Mouse (Mus musculus) hindbrain, embryonic 16.5 days (tissue): Measurements from ENCODE around the gene Ift122. TPM values are rescaled to one million over a fixed set of nuclear protein-coding genes. Genes with fewer than 3 reads are reported as not detected.

Experiments
- ATAC-seq: fragments of 200-750 bp; cut with Nextera tagmentation; 2 replicates; pipeline ENCODE4 v1.8.0; 2017; ENCODE audit warnings: moderate TSS enrichment, moderate library complexity
- H3K27ac ChIP-seq: fragments of 300-500 bp; sonication (generic); 2 replicates; pipeline ENCODE4 v1.5.1; 2014; ENCODE audit warnings: low read depth, mild to moderate bottlenecking, control low read depth, low read length, moderate library complexity
- H3K27me3 ChIP-seq: fragments of 300-500 bp; sonication (generic); replicated peaks from 2 replicates; pipeline ENCODE4 v1.6.1; 2014; ENCODE audit warnings: low read length; ENCODE audit not compliant: control insufficient read depth, insufficient read depth
- H3K36me3 ChIP-seq: fragments of 300-500 bp; sonication (generic); 2 replicates; pipeline ENCODE4 v1.6.1; 2014; ENCODE audit warnings: mild to moderate bottlenecking, low read length, moderate library complexity, mixed read lengths; ENCODE audit not compliant: control insufficient read depth, insufficient read depth
- H3K4me1 ChIP-seq: fragments of 300-500 bp; sonication (generic); 2 replicates; pipeline ENCODE4 v1.6.1; 2014; ENCODE audit warnings: low read depth, low read length; ENCODE audit not compliant: control insufficient read depth, insufficient read depth
- H3K4me2 ChIP-seq: fragments of 300-500 bp; sonication (generic); 2 replicates; pipeline ENCODE4 v1.6.1; 2014; ENCODE audit warnings: mild to moderate bottlenecking, low read length, control low read depth, moderate library complexity
- H3K4me3 ChIP-seq: fragments of 300-500 bp; sonication (generic); 2 replicates; pipeline ENCODE4 v1.5.1; 2014; ENCODE audit warnings: mild to moderate bottlenecking, low read length, control low read depth, moderate library complexity
- H3K9ac ChIP-seq: fragments of 300-500 bp; sonication (generic); 2 replicates; pipeline ENCODE4 v1.6.1; 2014; ENCODE audit warnings: low read depth, mild to moderate bottlenecking, control low read depth, low read length, moderate library complexity
- H3K9me3 ChIP-seq: fragments of 300-500 bp; sonication (generic); 2 replicates; pipeline ENCODE4 v1.6.1; 2014; ENCODE audit warnings: mild to moderate bottlenecking, low read length, moderate library complexity; ENCODE audit not compliant: control insufficient read depth
- whole genome bisulfite sequencing: fragments of 180-500 bp; shearing (Covaris S2); extraction: QIAGEN DNeasy Blood & Tissue Kit; methylation state at CpG from one replicate; pipeline ENCODE4 v1.1.7; 2014; 5-methylcytosine and 5-hydroxymethylcytosine counted together
- polyA plus RNA-seq: library from polyadenylated mRNA; unstranded; fragments of >200 nt; fragmentation: Nextera tagmentation; extraction: Ambion mirVana; gene quantifications from 2 replicates; pipeline ENCODE4 v1.2.1, GENCODE M21; 2015

Ift122 gene
- polyA plus RNA-seq, result 31.4 and 33.0 TPM in 2 replicates

DNA sequence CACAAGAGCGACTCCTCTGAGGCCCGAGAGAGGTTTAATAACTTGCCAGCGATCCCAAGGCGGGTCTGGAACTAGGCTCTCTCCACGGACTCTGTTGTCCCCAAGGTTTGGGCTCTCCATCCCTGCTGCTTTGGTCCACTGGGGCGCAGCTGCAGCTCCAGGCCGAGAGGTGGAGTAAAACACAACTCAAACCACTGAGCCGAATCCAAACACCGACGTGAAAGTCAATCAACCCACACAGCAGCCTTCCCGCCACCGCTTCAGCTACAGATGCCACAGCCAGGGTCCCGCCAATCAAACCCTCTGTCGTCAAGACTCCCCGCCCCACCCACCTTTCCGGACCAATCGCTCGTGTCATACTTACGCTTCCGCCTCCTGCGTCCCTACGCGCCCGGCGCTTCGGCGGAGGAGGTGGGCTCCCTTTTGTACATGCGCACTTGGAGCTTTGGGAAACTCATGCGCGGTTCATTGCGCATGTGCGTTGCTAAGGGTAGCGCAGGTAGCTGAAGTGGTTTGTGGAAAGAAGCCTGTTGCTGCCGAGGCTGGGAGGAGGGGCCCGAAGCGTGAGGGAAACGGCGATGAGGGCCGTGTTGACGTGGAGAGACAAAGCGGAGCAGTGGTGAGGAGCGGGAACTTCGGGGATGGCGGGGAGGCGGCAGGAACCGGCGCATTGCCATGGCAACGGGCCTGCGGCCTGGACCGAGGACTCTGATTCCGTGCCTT lies at the start of gene Ift122, which contains the start of gene Mbd4:
Ift122 (plus strand) TSS at position 380 of the 723 bp plus-strand sequence.
Mbd4 (minus strand) TSS at position 281 of the 723 bp plus-strand sequence.
- peak within 1 kb of the TSS; percentile 67 for H3K9ac ChIP-seq
- peaks cover 9% of the 10 kb centered on the region for H3K4me1 ChIP-seq
- no peaks in the 10 kb centered on the region for H3K9me3 ChIP-seq
- H3K27ac ChIP-seq, result peak within 1 kb of the TSS; percentile 77
- under 1% methylated on average over 51 of the region's 51 CpGs for WGBS
- H3K36me3 ChIP-seq, result peaks cover under 1% of the 10 kb centered on the region; the same call in 1 of the 2 replicates
- peak within 1 kb of the TSS; percentile 59 for H3K4me3 ChIP-seq
- peak within 1 kb of the TSS; percentile 87 for H3K4me2 ChIP-seq
- ATAC-seq, result peak; percentile 99
- no peaks in the 10 kb centered on the region for H3K27me3 ChIP-seq

DNA sequence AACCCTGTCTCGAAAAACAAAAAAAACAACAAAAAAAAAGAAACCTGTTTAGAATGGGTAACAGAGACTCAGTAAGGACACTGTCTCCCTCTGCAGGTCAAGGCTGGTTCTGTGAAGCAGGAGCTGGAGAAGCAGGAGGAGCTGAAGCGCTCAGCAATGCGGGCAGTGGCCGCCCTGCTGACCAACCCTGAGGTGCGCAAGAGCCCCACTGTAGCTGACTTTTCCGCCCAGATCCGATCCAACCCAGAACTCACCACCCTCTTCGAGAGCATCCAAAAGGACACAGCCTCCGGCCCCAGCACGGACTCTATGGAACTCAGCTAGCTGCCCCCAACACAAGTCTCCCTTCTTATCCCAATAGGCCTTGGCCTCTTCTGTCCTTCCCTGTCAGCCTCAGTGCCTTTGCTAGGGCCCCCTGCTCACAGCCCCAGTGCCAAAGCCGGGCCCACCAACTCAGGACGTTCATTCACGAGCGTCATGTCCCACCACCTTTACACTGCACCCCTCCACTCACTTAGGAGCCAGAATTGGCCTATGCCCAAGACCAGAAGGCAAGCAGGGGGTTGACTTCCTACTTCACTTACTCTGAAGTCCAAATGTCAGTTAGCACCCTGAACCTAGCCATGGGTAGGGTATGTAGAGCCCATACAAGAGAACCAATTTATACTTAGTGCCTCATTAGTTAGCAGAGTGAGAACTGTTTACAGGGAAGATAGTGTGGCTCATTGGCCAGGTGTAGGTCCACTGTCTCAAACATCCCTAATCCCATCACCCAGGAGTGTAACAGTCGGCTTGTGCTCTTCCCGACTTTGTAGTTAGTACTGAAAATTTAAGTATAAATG lies 49.5 kb upstream of the Ift122 start:
- H3K36me3 ChIP-seq, result peaks cover 35% of the 10 kb centered on the region
- 35% methylated on average over 16 of the region's 16 CpGs for WGBS
- peaks cover 16% of the 10 kb centered on the region for H3K4me1 ChIP-seq
- no peak overlapping the region for H3K9ac ChIP-seq
- H3K4me2 ChIP-seq, result no peak overlapping the region
- no peaks in the 10 kb centered on the region for H3K9me3 ChIP-seq
- H3K27me3 ChIP-seq, result no peaks in the 10 kb centered on the region
- peak; percentile 24; the same call in 1 of the 2 replicates for ATAC-seq
- no peak overlapping the region for H3K4me3 ChIP-seq
- no peak overlapping the region for H3K27ac ChIP-seq

DNA sequence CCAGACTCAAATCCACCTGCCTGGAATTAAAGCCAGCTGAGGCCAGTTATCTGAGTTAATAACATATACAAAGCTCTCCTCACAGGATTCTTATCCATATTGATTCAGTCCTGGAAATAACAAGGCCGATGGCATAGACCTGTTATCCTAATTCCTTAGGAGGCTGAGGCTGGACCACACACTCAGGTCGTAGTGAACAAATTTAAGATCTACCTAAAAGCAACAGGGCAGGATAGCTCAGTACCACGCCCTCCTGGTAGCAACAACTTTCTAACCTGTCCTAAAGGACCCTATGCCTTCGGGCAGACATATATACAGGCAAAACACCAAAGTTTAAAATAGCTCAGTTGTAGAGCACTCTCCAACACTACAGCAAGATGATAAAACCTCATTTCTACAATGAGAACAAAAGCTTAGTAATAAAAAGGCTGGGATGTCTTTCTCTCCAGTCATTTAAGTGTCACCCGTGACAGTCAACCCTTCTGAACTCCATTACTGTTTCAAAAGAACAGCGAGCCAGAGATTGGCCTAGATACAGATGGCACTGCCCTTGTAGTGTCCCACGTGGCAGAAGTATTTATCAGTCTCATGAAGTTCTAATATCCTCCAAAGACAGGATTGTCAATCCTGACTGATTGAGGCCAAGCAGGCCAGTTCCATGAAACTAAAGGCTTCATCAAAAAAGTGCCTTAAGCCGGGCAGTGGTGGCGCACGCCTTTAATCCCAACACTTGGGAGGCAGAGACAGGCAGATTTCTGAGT lies 48.7 kb upstream of the Ift122 start:
- H3K27ac ChIP-seq, result no peak overlapping the region
- H3K9ac ChIP-seq, result no peak overlapping the region
- peaks cover 16% of the 10 kb centered on the region for H3K4me1 ChIP-seq
- H3K36me3 ChIP-seq, result peaks cover 29% of the 10 kb centered on the region
- no peak overlapping the region for H3K4me3 ChIP-seq
- ATAC-seq, result no peak
- 68% methylated on average over 10 of the region's 10 CpGs for WGBS
- H3K27me3 ChIP-seq, result no peaks in the 10 kb centered on the region
- no peak overlapping the region for H3K4me2 ChIP-seq
- H3K9me3 ChIP-seq, result no peaks in the 10 kb centered on the region

DNA sequence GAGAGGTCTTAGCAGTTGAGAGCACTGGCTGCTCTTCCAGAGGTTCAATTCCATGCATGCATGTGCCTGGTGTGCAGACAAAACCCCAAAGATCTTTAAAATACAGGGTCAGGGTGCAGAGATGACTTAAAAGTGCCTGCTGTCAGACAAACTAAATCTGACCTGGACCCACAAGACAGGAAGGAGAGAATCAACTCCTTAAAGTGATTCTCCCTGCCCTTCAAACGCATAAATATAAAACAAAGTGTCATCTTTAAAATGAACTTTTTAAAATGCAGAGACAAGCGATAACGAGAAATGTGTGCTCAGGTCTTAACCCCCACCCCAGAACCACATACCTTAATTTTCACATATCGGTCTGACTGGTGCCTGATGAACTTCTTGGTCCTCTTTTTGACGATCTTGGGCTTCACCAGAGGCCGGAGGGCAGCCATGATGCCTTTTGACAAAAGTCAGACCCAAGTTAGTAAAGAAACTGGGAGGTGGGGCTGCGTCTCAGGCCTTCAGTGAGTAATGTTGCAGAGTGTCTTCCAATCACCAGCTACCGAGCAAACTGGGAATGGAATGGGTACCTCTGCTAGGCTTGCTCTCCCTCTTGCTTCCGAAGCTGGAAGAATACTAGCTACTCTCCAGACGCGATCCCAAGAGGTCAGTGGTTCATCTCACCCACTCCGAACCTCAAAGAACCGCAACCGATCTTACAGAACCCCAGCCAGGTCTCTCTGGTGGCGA lies 45.6 kb upstream of the Ift122 start:
- peak overlapping the region; percentile 96 for H3K27ac ChIP-seq
- H3K9ac ChIP-seq, result peak overlapping the region; percentile 89
- H3K4me2 ChIP-seq, result peak overlapping the region; percentile 75
- 6% methylated on average over 15 of the region's 15 CpGs for WGBS
- no peak for ATAC-seq
- no peaks in the 10 kb centered on the region for H3K27me3 ChIP-seq
- H3K36me3 ChIP-seq, result peaks cover 18% of the 10 kb centered on the region
- H3K4me3 ChIP-seq, result peak overlapping the region; percentile 85
- no peaks in the 10 kb centered on the region for H3K9me3 ChIP-seq
- H3K4me1 ChIP-seq, result peaks cover 16% of the 10 kb centered on the region

DNA sequence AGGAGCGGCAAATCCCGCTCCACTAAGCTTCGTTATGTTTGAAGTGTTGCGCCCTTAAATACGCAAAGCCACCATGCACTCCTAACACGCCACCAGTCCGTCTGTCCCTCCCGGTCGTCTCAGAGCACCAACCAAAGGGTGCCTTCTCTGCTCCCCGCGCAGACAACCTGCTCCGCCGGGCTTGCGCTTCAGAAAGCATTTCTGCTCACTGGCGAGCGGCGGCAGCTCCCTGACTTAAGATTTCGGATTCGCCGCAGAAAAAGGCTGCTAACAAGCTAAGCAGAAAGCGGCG lies 45.1 kb upstream of the Ift122 start:
- H3K9ac ChIP-seq, result peak overlapping the region; percentile 89
- peaks cover 16% of the 10 kb centered on the region for H3K36me3 ChIP-seq
- peak overlapping the region; percentile 75 for H3K4me2 ChIP-seq
- no peaks in the 10 kb centered on the region for H3K9me3 ChIP-seq
- peaks cover 16% of the 10 kb centered on the region for H3K4me1 ChIP-seq
- H3K4me3 ChIP-seq, result peak overlapping the region; percentile 85
- 0% methylated on average over 22 of the region's 22 CpGs for WGBS
- H3K27ac ChIP-seq, result peak overlapping the region; percentile 96
- ATAC-seq, result no peak
- H3K27me3 ChIP-seq, result no peaks in the 10 kb centered on the region

DNA sequence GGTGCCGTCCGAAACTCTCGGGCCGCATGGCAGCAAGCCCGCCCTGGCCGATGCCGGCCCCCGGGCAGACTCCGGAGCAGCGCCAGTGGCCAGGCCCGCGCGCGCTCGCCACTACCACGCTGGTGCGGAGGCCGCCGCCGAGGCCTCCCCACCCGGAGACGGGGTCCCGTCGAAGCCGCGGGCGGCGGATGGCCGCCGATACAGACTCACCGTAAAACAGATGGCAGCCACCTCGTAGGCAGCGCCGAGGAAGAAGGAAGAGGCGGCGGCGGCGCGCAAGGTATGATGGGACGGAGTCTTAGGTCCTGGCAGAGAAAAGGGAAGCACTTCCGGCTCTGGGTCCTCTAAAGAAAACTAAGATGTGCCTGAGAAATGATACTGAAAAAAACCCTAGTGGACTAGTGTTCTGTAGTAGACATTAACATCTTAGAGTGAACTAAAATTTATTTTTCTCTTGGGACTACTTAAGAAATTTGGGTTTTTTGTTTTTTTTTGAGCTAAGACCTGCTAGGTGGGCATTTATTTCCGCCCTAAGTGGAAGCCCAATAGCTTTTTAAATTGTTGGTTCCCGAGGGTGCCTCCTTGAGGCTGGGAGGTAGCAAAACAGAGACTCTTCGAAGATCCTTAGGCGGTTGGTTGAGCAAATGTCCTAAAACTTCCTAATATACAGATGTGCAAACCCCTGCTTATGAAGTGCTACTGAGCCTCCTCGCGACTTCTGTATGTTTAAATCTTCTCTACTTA lies 44.6 kb upstream of the Ift122 start, which contains the start of gene Rpl32:
Rpl32 (minus strand) TSS at position 260 of the 744 bp plus-strand sequence.
- Histone ChIP-seq H3K9me3 (no peaks in the 10 kb centered on the region), H3K9ac (peak within 1 kb of the TSS; percentile 89), H3K27ac (peak within 1 kb of the TSS; percentile 96), H3K36me3 (peaks cover 15% of the 10 kb centered on the region), H3K4me1 (peaks cover 16% of the 10 kb centered on the region), H3K27me3 (no peaks in the 10 kb centered on the region), H3K4me3 (peak within 1 kb of the TSS; percentile 85), H3K4me2 (peak within 1 kb of the TSS; percentile 75)
- ATAC-seq, result peak; percentile 91
- WGBS, result under 1% methylated on average over 47 of the region's 47 CpGs

DNA sequence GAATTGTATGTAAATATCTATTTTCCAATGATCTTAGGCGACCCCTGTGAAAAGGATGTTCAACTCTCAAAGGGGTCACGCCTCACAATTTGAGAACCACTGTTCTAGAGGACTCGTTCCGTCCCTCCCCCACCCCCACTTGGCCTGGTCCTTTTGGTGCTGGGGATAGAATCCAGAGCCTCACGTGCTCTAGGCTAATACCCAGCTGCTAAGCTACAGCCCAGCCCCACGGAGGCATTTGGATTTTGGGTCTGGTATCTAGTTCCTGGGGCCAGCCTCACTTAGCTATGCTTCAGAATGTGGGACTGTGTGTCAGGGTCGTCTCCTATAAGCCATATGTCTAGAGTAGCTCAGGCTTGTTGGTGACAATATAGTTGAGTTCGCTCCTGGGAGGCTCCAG lies 41.7 kb upstream of the Ift122 start:
- Histone ChIP-seq H3K27ac (no peak overlapping the region), H3K9me3 (no peaks in the 10 kb centered on the region), H3K4me1 (peaks cover 9% of the 10 kb centered on the region), H3K36me3 (no peaks in the 10 kb centered on the region), H3K4me3 (no peak overlapping the region), H3K4me2 (no peak overlapping the region), H3K9ac (no peak overlapping the region), H3K27me3 (no peaks in the 10 kb centered on the region)
- WGBS, result 69% methylated on average over 8 of the region's 8 CpGs
- ATAC-seq, result no peak

DNA sequence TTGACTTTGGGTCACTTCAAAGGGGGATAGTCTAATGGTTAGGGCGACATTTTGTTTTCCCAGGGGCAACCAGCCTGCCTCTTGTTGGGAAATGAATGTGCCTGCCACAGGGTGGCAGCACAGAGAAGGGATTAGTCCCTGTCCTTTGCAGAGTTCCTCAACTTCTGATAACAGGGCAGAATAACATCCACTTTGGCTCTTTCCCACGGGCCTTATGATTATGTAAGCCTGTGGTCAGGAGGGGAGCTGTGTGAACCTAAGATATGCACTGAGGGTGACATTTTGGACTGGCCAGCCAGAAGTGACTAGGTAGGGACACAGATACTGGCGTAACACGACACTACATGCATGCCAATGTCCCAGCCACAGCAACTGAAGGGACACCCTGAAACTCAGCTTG lies 39.2 kb upstream of the Ift122 start:
- H3K9ac ChIP-seq, result no peak overlapping the region
- H3K9me3 ChIP-seq, result no peaks in the 10 kb centered on the region
- no peaks in the 10 kb centered on the region for H3K27me3 ChIP-seq
- H3K27ac ChIP-seq, result no peak overlapping the region
- H3K4me3 ChIP-seq, result no peak overlapping the region
- H3K4me2 ChIP-seq, result no peak overlapping the region
- no peaks in the 10 kb centered on the region for H3K36me3 ChIP-seq
- 34% methylated on average over 4 of the region's 4 CpGs for WGBS
- H3K4me1 ChIP-seq, result no peaks in the 10 kb centered on the region
- ATAC-seq, result no peak; the same call in 1 of the 2 replicates
